Mouse (Mus musculus): ENCODE data around the gene Rgs10.

The Rgs10 gene

DNA sequence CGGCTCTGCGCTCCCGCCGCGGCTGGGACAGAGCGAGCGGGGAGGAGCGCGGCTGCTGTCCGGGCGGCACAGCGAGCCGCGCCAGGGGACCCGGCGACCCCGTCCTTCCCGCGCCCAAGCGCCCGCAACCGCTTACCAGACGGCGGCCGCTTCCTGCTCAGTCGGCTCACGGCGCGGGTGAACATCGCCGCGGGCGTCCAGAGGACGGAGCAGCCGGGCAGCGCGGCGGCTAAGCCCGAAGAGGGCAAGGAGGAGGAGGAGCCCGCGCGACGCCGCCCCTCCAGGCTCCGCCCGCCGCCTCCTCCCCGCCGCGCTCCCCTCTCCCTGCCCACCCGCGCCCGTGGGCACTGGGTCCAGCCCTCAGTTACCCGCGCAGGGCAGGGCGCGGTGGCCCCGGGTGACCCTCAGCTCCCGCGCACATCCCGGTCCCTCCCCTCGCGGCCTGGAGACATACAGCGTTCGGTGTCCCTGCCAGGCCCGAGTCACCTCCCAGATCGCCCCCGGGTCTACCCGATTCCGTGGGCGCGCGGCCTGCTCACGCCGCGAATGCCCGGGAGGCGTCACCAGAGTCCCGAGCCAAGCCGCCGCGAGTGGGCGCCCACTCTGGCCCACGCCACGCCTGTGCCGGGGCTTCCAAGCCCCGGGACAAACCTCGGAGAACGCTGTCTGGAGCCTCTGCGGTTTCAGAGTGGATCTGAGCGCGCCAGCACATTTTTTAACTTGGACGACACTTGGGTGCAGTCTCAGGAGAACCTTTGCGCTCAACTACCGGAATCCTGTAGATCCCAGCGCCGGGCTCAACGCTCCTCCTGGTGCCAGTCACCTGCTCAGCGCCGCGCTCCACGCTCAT, at the start of gene Rgs10:
Rgs10 (minus strand) TSS at position 829 of the 850 bp plus-strand sequence.
- in situ Hi-C loops (cut with MboI; ENCODE audit: low pct_unique_long_range_greater_than_20kb in 1 of 2, low sequenced_read_pairs in 2 of 2, unreplicated experiment in 1 of 2): no loop called here

DNA sequence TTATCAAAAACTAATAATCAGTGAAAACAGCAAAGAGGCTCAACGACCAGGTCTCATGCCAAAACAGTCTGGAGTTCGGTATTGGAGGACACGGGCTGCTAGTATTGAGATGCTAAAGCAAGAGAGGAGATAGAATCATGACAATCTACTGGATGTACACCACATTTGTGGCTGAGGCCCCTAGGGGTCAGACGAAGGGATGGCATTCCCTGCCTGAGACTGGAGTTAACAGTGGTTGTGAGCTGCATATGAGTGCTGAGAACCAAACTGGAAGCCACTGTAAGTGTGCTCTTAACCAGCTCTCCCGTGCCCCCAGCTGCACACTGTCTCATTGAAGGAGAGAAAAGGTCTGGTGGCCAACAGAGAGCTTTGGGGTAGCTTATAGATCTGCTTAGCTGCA, 43.8 kb upstream of the Rgs10 start:
- in situ Hi-C loops (cut with MboI; ENCODE audit: low pct_unique_long_range_greater_than_20kb in 1 of 2, low sequenced_read_pairs in 2 of 2, unreplicated experiment in 1 of 2): no loop called here

DNA sequence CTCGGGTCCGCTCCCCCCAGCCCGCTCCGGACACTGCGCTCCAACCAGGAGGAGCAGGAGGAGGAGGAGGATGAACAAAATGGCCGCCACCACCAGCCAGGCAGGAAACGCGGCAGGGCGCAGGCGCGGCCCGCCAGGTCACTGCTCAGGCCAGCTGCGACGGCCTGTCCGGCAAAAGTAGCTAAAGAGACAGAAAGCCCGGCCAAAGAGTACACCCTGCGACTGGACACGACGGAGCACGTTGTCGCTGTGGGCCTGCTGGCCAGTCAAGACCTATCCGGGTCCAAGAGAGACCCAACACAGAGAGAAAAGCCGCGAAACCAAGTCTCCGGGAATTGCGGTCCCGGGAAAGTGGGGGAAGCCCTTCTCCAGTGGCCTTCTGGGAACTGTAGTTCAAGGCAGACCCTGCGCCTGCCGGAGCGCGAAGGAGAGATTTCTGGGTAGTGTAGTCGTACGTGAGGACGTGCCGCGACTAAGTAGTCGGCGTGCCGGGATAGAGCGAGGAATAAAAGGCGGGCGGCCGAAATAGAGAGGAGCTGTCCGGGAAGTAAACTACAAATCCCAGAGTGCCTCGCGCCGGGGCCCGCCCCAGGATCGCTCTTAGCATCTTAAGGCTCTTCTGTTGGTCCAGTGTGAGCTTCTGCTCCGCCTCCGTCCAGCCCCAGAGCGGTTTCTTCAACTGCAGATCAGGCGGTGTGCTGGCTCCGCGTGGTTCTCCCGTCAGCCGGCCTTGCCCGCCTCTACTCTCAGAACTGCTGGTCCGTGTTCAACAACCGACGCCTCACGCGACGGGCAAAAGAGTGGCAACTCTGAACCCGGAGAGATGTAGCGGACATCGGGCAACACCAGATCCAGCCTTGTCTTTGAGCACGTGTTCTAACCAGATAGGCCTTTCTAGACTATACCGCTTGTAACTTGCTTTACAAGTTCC, 43.0 kb upstream of the Rgs10 start, which contains the start of gene Tial1:
Tial1 (minus strand) TSS at position 433 of the 931 bp plus-strand sequence.
- in situ Hi-C loops (cut with MboI; ENCODE audit: low pct_unique_long_range_greater_than_20kb in 1 of 2, low sequenced_read_pairs in 2 of 2, unreplicated experiment in 1 of 2): no loop called here

- in situ Hi-C loops (cut with MboI; ENCODE audit: low pct_unique_long_range_greater_than_20kb in 1 of 2, low sequenced_read_pairs in 2 of 2, unreplicated experiment in 1 of 2): no loop called here
These were observed 42.3 kb upstream of the Rgs10 start for GRCm38 (mm10) chr7:128460865-128461228.

- in situ Hi-C loops (cut with MboI; ENCODE audit: low pct_unique_long_range_greater_than_20kb in 1 of 2, low sequenced_read_pairs in 2 of 2, unreplicated experiment in 1 of 2): no loop called here
These were observed 41.7 kb upstream of the Rgs10 start for GRCm38 (mm10) chr7:128460131-128460864.

DNA sequence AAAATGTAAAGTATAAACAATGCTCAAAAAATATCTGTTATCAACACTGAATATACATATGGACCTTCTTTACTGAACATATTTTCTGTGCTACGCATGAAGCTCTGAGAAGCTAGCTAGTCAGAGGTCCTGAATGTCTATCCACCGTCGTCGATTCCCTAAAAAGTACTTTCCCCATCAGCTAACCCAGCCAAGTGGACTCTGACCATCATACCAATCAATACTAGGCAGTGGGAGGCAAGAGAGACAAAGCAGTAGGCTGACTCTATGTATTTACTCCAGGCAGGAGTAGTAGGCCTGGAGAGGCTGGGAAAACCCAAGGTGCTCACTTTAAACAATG, 41.2 kb upstream of the Rgs10 start:
- in situ Hi-C loops (cut with MboI; ENCODE audit: low pct_unique_long_range_greater_than_20kb in 1 of 2, low sequenced_read_pairs in 2 of 2, unreplicated experiment in 1 of 2): no loop called here

DNA sequence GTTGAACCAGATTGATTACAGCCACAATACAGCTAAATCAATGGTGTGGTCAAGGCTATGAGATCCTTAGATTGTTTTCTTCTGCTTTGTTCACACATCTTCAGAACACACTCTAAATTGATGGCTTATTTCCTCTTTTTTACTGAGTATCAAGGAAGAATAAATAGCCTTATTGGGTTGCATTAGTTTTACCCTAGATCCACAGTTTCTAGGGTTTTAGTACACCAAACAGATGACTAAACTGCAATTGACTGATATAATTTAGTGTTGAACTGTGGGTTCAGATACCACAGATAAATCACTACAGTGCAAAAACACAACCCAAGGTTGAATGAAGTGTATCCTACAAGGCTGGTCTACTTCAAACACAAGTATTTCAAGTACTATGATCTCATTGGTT, 39.5 kb upstream of the Rgs10 start:
- in situ Hi-C loops (cut with MboI; ENCODE audit: low pct_unique_long_range_greater_than_20kb in 1 of 2, low sequenced_read_pairs in 2 of 2, unreplicated experiment in 1 of 2): no loop called here

DNA sequence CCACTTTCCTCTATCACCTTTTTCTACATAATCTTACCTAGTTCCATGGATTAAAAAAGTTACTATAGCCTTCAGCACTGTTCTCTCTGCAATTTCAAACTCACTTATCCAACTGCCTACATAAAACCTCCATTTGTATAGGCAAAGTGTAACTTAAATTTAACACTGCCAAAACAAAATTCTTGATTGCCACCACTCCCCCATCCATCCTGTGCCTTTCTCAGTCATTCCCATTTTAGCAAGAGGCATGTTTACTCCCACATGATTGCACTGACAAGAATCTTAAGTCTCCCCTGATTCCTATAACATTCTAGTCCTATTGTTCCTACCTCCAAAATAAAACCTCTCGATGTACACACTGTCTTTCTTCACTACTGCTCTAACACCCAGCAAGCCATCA, 34.2 kb upstream of the Rgs10 start:
- in situ Hi-C loops (cut with MboI; ENCODE audit: low pct_unique_long_range_greater_than_20kb in 1 of 2, low sequenced_read_pairs in 2 of 2, unreplicated experiment in 1 of 2): no loop called here

- in situ Hi-C loops (cut with MboI; ENCODE audit: low pct_unique_long_range_greater_than_20kb in 1 of 2, low sequenced_read_pairs in 2 of 2, unreplicated experiment in 1 of 2): no loop called here
These were observed 22.0 kb upstream of the Rgs10 start for GRCm38 (mm10) chr7:128440584-128440983.

DNA sequence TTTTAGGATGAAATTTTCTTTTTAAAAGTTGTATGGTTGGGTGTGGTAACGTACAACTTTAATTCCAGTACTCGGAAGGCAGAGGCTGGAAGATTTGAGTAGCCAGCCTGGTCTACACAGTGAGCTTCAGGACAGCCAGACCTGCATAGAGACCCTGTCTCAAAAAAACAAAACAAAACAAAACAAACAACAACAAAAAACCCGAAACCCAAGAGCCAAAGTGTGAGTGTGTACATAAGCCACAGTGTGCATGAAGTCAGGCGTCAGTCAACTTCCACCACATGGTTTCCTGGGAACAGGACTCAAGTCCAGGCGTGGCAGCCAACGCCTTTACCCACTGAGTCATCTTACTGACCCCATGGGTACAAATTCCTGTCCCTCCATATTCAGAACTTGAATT, 20.7 kb upstream of the Rgs10 start:
- in situ Hi-C loops (cut with MboI; ENCODE audit: low pct_unique_long_range_greater_than_20kb in 1 of 2, low sequenced_read_pairs in 2 of 2, unreplicated experiment in 1 of 2): no loop called here

GRCm38 (mm10) chr7:128438131-128438530, 19.6 kb upstream of the Rgs10 start:
- in situ Hi-C loops (cut with MboI; ENCODE audit: low pct_unique_long_range_greater_than_20kb in 1 of 2, low sequenced_read_pairs in 2 of 2, unreplicated experiment in 1 of 2): no loop called here

DNA sequence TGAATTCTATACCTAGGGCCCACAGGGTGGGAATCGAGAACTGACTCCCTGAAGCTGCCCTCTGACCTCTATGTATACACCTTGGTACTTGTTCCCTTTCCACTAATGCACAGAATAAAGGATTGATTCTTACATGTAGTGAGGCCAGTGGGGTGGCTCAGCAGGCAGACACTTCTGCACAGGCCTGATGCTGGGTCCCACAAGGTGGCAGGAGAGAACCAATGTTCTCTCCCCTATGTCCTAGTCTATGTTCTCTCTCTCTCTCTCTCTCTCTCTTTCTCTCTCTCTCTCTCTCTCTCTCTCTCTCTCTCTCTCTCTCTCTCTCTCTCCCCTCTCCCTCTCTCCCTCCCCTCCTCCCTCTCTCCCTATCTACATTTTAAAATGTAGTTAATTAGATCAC, 14.7 kb upstream of the Rgs10 start:
- in situ Hi-C loops (cut with MboI; ENCODE audit: low pct_unique_long_range_greater_than_20kb in 1 of 2, low sequenced_read_pairs in 2 of 2, unreplicated experiment in 1 of 2): no loop called here

GRCm38 (mm10) chr7:128432574-128432973, 14.0 kb upstream of the Rgs10 start:
- in situ Hi-C loops (cut with MboI; ENCODE audit: low pct_unique_long_range_greater_than_20kb in 1 of 2, low sequenced_read_pairs in 2 of 2, unreplicated experiment in 1 of 2): no loop called here

GRCm38 (mm10) chr7:128422491-128422890, 3.9 kb upstream of the Rgs10 start:
- in situ Hi-C loops (cut with MboI; ENCODE audit: low pct_unique_long_range_greater_than_20kb in 1 of 2, low sequenced_read_pairs in 2 of 2, unreplicated experiment in 1 of 2): no loop called here

DNA sequence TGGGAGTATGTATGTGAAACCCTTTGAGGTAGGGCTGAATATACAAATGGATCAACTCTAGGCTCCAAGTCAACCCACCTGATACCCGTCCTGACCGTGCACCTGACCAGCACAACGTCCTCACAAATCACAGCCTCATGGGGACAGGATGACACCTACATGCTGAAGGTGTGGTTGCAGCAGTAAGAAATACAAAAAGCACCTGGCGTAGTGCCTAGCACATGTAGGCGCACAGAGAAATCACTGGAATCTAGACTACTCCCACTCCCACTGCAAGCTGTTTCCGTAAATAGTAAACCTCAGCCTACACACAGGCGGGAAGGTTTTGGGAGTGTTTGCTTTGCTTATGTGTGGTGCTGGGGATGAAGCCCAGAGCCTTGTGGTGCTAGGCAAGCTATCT, 3.1 kb upstream of the Rgs10 start:
- in situ Hi-C loops (cut with MboI; ENCODE audit: low pct_unique_long_range_greater_than_20kb in 1 of 2, low sequenced_read_pairs in 2 of 2, unreplicated experiment in 1 of 2): no loop called here

DNA sequence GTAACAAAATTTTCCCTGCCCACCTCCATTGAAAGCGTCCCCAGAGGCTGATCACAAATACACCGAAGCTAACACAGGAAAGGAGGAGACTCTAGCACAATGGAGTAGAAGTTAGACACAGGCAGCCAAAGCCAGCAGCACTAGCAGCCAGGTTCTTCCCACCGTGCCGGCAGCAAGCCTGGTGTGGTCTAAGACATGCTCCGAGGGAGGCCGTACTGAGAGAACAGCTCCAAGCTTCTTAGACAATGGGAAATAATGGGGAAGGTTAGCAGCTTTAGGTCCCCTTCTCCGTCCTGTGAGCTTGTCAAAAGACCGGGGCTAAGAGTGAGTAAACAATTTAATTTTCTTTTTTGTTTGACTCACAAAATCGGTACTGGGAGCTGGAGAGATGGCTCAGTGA, 1.1 kb upstream of the Rgs10 start:
- in situ Hi-C loops (cut with MboI; ENCODE audit: low pct_unique_long_range_greater_than_20kb in 1 of 2, low sequenced_read_pairs in 2 of 2, unreplicated experiment in 1 of 2): no loop called here

- in situ Hi-C loops (cut with MboI; ENCODE audit: low pct_unique_long_range_greater_than_20kb in 1 of 2, low sequenced_read_pairs in 2 of 2, unreplicated experiment in 1 of 2): no loop called here
These were observed 1.2 kb downstream of the Rgs10 start for GRCm38 (mm10) chr7:128417226-128417929.

DNA sequence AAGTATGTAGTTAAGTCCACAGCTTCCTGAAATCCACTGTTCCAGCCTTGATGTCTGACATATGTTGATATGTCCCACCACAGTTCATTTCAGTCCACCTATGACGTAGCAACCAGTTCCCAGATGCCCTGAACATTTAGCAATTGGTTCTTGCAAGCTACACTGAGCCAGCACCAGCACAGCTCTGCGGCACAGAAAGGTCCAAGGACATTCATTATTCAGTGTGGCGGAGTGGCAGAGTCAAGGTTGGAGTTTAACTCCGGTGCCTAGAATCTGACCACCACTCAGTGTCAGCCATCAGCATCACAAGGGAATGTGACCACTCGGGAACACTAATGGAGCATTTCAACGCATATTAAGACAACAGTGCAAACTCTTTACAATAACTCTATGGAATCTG, 1.9 kb downstream of the Rgs10 start:
- in situ Hi-C loops (cut with MboI; ENCODE audit: low pct_unique_long_range_greater_than_20kb in 1 of 2, low sequenced_read_pairs in 2 of 2, unreplicated experiment in 1 of 2): no loop called here

Data from mouse embryonic stem cell (cell line).